Mouse (Mus musculus): ENCODE data around the gene Samsn1. TPM values are rescaled to one million over a fixed set of nuclear protein-coding genes. Genes with fewer than 3 reads are reported as not detected.

Samsn1 gene
- 156 TPM for polyA plus RNA-seq (2017; shearing (Covaris generic))

GRCm38 (mm10) chr16:76022181-76022580 lies at the start of gene Samsn1:
Gene Samsn1, minus strand, starts transcription at chr16:76022281.

